Mouse (Mus musculus) stomach, postnatal 0 days (tissue): ENCODE data around the gene Zfp423. TPM values are rescaled to one million over a fixed set of nuclear protein-coding genes. Genes with fewer than 3 reads are reported as not detected.
A peak's percentile ranks its signal among the peaks of the same experiment; 100 is the strongest.
"Not testable (repeated sequence)": the region's sequence is repeated elsewhere in the genome, so short reads cannot be mapped to it uniquely, and the experiment has no call there.

Experiments used
- ATAC-seq: fragments of 200-750 bp; cut with Nextera tagmentation; 2 replicates; pipeline ENCODE4 v1.8.0; 2017; ENCODE audit not compliant: low FRiP score, low TSS enrichment
- DNase-seq: peaks from one replicate; pipeline ENCODE4 v3.0.0-alpha.2; 2016; ENCODE audit warnings: low spot score
- H3K27ac ChIP-seq: fragments of 300-500 bp; sonication (generic); replicated peaks from 2 replicates; pipeline ENCODE4 v1.5.1; 2014; ENCODE audit warnings: mild to moderate bottlenecking, control low read depth
- H3K27me3 ChIP-seq: fragments of 300-500 bp; sonication (generic); 2 replicates; pipeline ENCODE4 v1.6.1; 2014; ENCODE audit warnings: low read length; ENCODE audit not compliant: control insufficient read depth, insufficient read depth
- H3K36me3 ChIP-seq: fragments of 300-500 bp; sonication (generic); 2 replicates; pipeline ENCODE4 v1.6.1; 2014; ENCODE audit warnings: low read length, mixed read lengths; ENCODE audit not compliant: control insufficient read depth, insufficient read depth
- H3K4me1 ChIP-seq: fragments of 300-500 bp; sonication (generic); replicated peaks from 2 replicates; pipeline ENCODE4 v1.6.1; 2014; ENCODE audit warnings: antibody characterized with exemption; ENCODE audit not compliant: control insufficient read depth, insufficient read depth
- H3K4me2 ChIP-seq: fragments of 300-500 bp; sonication (generic); replicated peaks from 2 replicates; pipeline ENCODE4 v1.6.1; 2014; ENCODE audit warnings: low read depth, mild to moderate bottlenecking, control low read depth, moderate library complexity
- H3K4me3 ChIP-seq: fragments of 300-500 bp; sonication (generic); 2 replicates; pipeline ENCODE4 v1.5.1; 2014; ENCODE audit warnings: low read depth, low read length, control low read depth
- H3K9ac ChIP-seq: fragments of 300-500 bp; sonication (generic); 2 replicates; pipeline ENCODE4 v1.6.1; 2014; ENCODE audit warnings: mild to moderate bottlenecking, low read length, control low read depth, mixed read lengths
- H3K9me3 ChIP-seq: fragments of 300-500 bp; sonication (generic); 2 replicates; pipeline ENCODE4 v1.6.1; 2016; ENCODE audit warnings: low read length; ENCODE audit not compliant: control insufficient read depth
- CTCF ChIP-seq: IDR thresholded peaks from 2 replicates; pipeline ENCODE4 v1.5.1; 2016; ENCODE audit warnings: antibody characterized with exemption, low read depth, mild to moderate bottlenecking, moderate library complexity
- EP300 ChIP-seq: optimal IDR thresholded peaks from 2 replicates; pipeline ENCODE3; 2016; ENCODE audit warnings: antibody characterized with exemption
- WGBS: fragments of 180-500 bp; shearing (Covaris S2); extraction: QIAGEN DNeasy Blood & Tissue Kit; methylation state at CpG from one replicate; pipeline ENCODE4 v1.1.7; 2014; 5-methylcytosine and 5-hydroxymethylcytosine counted together
- polyA plus RNA-seq: library from polyadenylated mRNA; unstranded; fragments of >200 nt; fragmentation: Nextera tagmentation; extraction: Ambion mirVana; gene quantifications from 2 replicates; pipeline ENCODE4 v1.2.1, GENCODE M21; 2015

Zfp423 gene
- polyA plus RNA-seq, 1 experiment from 2014 or later: 2.6 TPM

DNA sequence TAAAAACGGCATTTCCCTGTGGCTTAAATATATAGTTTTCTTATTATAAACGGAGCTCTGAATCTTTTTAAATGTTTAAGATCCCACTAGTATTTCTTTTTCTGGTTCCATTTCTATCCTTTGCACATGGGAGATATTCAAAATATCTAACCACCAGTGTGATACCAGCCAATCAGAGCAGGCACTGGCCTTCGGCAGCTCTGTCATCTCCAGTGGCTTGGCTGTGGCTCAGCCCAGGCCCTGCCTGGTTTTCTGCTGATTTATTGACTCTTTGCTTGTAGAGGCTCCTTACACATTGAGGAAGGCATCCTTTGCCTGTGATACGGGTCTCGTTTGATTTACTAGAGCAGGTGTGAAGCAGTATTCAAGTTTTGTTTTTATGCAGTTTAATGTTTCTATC, 108.0 kb downstream of the Zfp423 start:
- DNase-seq (no peak), ATAC-seq (no peak)
- no peak for TF ChIP-seq CTCF
- no peak for TF ChIP-seq EP300
- H3K4me2 ChIP-seq: no peak overlapping the region
- H3K9ac ChIP-seq: no peak overlapping the region
- no peaks in the 10 kb centered on the region for H3K9me3 ChIP-seq
- no peaks in the 10 kb centered on the region for H3K36me3 ChIP-seq
- no peaks in the 10 kb centered on the region for H3K27me3 ChIP-seq
- WGBS: 62% methylated on average over 5 of the region's 5 CpGs
- no peak overlapping the region for H3K27ac ChIP-seq
- no peaks in the 10 kb centered on the region; the same call in 1 of the 2 replicates for H3K4me1 ChIP-seq
- no peak overlapping the region for H3K4me3 ChIP-seq

DNA sequence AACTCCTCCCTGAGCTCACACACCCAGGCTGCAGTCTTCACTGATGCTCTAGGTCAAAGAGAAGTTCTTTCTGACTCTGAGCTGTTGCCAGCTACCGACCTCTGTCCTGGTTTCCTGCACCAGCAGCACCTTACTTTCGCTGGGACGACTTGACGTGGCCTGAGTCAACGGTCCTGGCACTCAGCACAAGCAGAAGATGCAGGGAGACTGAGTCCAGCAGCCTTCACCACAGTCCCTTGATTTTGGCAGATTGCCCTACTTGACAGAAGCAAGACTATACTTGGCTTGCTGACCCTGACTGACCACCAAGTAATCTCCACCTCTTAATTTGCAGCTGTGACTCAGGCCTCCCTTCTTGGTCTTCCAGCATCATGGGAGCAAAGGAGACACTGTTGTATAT, 110.6 kb downstream of the Zfp423 start:
- Histone ChIP-seq H3K4me1 (no peaks in the 10 kb centered on the region; the same call in 1 of the 2 replicates), H3K27ac (no peak overlapping the region), H3K4me2 (no peak overlapping the region), H3K36me3 (no peaks in the 10 kb centered on the region), H3K27me3 (no peaks in the 10 kb centered on the region), H3K9ac (no peak overlapping the region), H3K9me3 (no peaks in the 10 kb centered on the region), H3K4me3 (no peak overlapping the region)
- WGBS: 83% methylated on average over 5 of the region's 5 CpGs
- ATAC-seq (no peak), DNase-seq (no peak)
- no peak for TF ChIP-seq CTCF
- TF ChIP-seq EP300: no peak

DNA sequence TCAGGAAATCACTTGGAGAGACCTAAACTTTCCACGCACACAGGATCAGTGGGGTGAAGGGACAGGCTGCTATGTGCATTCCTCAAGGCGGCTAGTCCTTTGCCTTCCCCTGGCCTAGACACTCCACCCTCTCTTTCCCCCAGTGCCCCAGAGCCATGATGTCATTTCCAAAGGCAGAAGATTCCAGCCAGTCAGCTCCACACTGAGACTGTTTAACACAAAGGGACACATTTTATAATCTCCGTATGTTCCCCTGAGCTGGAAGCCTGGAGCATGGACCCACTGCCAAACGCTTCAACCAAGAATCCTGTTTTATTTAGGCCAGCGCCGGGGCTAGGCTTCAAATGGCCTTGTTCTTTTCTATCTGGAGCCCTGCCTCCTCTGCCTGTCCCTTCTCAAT, 111.6 kb downstream of the Zfp423 start:
- no peak overlapping the region for H3K4me3 ChIP-seq
- no peaks in the 10 kb centered on the region; the same call in 1 of the 2 replicates for H3K4me1 ChIP-seq
- 33% methylated on average over 6 of the region's 6 CpGs for WGBS
- TF ChIP-seq EP300 (no peak), CTCF (no peak)
- DNase-seq (no peak), ATAC-seq (peak; percentile 36; the same call in 1 of the 2 replicates)
- no peaks in the 10 kb centered on the region for H3K27me3 ChIP-seq
- no peaks in the 10 kb centered on the region for H3K36me3 ChIP-seq
- H3K4me2 ChIP-seq: no peak overlapping the region
- no peaks in the 10 kb centered on the region for H3K9me3 ChIP-seq
- H3K9ac ChIP-seq: no peak overlapping the region
- H3K27ac ChIP-seq: peak overlapping the region; percentile 35; the same call in 1 of the 2 replicates

DNA sequence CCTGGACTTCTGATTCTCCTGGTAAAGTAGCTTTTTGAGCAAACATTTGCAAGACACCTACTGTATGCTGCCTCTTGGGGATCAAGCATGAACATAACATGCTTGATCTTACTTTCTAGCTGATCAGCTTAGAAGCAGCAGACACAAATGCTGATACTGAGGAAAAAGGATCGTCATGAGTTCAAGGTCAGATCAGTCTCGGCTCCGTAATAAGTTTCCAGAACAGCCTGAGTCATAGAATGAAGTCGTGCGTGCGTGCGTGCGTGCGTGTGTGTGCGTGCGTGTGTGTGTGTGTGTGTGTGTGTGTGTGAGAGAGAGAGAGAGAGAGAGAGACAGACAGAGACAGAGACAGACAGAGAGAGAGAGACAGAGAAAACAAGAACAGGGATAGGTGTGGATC, 117.3 kb downstream of the Zfp423 start:
- H3K9ac ChIP-seq, DNase-seq, H3K27me3 ChIP-seq, ATAC-seq, H3K9me3 ChIP-seq, H3K4me1 ChIP-seq, H3K36me3 ChIP-seq, H3K4me3 ChIP-seq, H3K27ac ChIP-seq, H3K4me2 ChIP-seq: not testable (repeated sequence)
- WGBS: 75% methylated on average over 11 of the region's 11 CpGs

DNA sequence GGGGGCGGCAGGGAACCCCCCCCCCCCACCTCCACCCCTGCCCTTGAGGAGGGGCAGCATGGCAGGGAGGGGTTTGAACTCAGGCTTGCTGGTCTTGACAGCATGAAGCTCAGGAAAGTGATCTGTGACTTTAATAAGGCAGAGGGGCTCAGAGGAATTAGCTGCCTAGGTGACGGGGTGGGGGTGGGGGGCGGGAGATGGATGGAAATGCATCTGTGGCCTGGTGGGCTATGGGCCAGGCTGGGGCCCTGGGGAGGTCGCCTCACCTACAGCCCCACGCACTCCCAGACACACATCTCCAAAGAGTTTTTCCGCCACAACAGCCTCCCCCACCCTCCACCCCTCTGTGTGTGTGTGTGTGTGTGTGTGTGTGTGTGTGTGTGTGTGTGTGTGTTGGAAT, 122.1 kb downstream of the Zfp423 start:
- ATAC-seq: no peak
- no peaks in the 10 kb centered on the region for H3K36me3 ChIP-seq
- H3K27ac ChIP-seq: 0 out of 2 replicates have a peak overlapping the region, but pooled peaks have one; percentile 18
- peak overlapping the region; percentile 14; the same call in 1 of the 2 replicates for H3K4me2 ChIP-seq
- H3K4me1 ChIP-seq: peaks cover 6% of the 10 kb centered on the region
- no peak for DNase-seq
- TF ChIP-seq CTCF (no peak), EP300 (no peak)
- no peak overlapping the region for H3K4me3 ChIP-seq
- H3K9ac ChIP-seq: no peak overlapping the region
- H3K9me3 ChIP-seq: no peaks in the 10 kb centered on the region
- WGBS: 35% methylated on average over 6 of the region's 6 CpGs
- no peaks in the 10 kb centered on the region for H3K27me3 ChIP-seq

DNA sequence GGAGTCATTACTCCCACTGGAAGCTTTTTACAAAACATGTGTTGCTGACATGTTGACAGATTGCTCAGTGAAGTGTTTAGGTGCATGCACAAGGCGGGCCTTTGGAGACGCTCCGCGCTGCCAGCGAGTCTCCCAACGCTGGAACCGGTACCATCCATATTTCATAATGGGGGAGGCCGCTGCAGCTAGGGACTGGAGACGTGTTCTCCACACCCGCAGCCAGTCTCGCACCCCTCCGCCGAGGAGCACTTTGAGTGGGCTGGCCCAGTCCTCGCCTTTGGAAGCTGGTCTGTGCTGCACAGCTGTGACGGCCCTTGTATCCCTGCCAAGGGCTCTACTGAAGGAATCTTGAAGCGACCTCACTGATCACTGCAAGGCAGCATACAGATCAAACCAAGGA, 122.5 kb downstream of the Zfp423 start:
- peaks cover 6% of the 10 kb centered on the region for H3K4me1 ChIP-seq

More for the DNA sequence above, 122.5 kb downstream of the Zfp423 start:
- 28% methylated on average over 16 of the region's 16 CpGs for WGBS
- Histone ChIP-seq H3K27me3 (no peaks in the 10 kb centered on the region), H3K36me3 (no peaks in the 10 kb centered on the region), H3K9ac (no peak overlapping the region), H3K27ac (0 out of 2 replicates have a peak overlapping the region, but pooled peaks have one; percentile 18), H3K4me3 (no peak overlapping the region), H3K4me2 (peak overlapping the region; percentile 14), H3K9me3 (no peaks in the 10 kb centered on the region)
- DNase-seq (peak; percentile 59), ATAC-seq (peak; percentile 82)
- no peak for TF ChIP-seq EP300
- no peak for TF ChIP-seq CTCF
